Mouse (Mus musculus): ENCODE measurements around the gene Hps6. TPM values are rescaled to one million over a fixed set of nuclear protein-coding genes. Genes with fewer than 3 reads are reported as not detected.
A peak's percentile ranks its signal among the peaks of the same experiment; 100 is the strongest.

The Hps6 gene
- polyA plus RNA-seq, 1 experiment from 2014 or later: 4.0 TPM

DNA sequence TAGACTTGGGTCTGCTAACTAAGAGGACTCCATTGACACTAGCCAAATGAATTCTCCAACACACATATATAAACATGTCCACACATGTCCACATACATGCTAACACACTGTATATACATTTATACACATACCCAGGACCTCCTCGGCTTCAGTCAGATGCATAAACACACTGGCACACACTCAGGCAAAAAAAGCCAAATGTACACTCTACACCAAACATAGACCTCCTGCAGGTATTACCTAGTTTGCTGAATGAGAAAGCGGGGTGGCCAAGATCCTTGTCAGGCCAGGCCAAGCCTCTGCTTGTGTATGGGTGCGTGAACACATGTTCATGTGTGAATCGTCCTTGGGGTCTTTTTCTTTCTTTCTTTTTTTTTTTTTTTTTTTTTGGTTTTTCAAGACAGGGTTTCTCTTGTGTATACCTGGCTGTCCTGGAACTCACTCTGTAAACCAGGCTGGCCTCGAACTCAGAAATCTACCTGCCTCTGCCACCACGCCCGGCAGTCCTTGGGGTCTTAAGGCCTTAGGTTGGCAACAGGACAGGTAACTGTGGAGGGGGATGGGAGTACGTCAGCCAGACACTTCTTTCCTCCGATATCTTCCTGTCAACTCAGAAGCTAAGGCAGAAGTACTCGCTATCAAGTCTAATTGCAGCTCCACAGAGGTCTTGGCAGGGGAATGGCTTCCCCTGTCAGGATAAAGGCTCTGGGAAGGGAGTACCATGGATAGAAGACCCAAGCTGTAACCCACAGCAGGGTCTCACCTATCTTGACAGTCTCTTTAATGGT lies 27.1 kb downstream of the Hps6 start:
- WGBS: 82% methylated on average over 10 of the region's 10 CpGs
- Histone ChIP-seq H3K4me1 (ENCODE audit: control insufficient read depth in 2 of 2, insufficient read depth in 2 of 2, low read length in 2 of 2) (peaks cover 6 to 12% of the 10 kb centered on the region in 2 experiments), H3K9ac (ENCODE audit: low read length) (no peak overlapping the region), H3K4me3 (ENCODE audit: control insufficient read depth in 1 of 2, insufficient read depth in 1 of 2, low read depth in 1 of 2, low read length in 2 of 2) (no peak overlapping the region), H3K27me3 (ENCODE audit: control insufficient read depth, insufficient read depth, low read length) (no peaks in the 10 kb centered on the region), H3K27ac (replicated peaks in 1 of 2; ENCODE audit: control insufficient read depth in 1 of 2, insufficient read depth in 1 of 2, low read depth in 2 of 2, low read length in 2 of 2) (no peak overlapping the region), H3K36me3 (ENCODE audit: control insufficient read depth, insufficient read depth, low read length) (peaks cover 46% of the 10 kb centered on the region), H3K9me3 (ENCODE audit: control insufficient read depth, low read length) (peaks cover 5% of the 10 kb centered on the region; the same call in 1 of the 2 replicates), H3K4me2 (ENCODE audit: low read length) (no peak overlapping the region)
- ATAC-seq (ENCODE audit: insufficient number of reproducible peaks, insufficient read depth, low FRiP score, low read depth): no peak

DNA sequence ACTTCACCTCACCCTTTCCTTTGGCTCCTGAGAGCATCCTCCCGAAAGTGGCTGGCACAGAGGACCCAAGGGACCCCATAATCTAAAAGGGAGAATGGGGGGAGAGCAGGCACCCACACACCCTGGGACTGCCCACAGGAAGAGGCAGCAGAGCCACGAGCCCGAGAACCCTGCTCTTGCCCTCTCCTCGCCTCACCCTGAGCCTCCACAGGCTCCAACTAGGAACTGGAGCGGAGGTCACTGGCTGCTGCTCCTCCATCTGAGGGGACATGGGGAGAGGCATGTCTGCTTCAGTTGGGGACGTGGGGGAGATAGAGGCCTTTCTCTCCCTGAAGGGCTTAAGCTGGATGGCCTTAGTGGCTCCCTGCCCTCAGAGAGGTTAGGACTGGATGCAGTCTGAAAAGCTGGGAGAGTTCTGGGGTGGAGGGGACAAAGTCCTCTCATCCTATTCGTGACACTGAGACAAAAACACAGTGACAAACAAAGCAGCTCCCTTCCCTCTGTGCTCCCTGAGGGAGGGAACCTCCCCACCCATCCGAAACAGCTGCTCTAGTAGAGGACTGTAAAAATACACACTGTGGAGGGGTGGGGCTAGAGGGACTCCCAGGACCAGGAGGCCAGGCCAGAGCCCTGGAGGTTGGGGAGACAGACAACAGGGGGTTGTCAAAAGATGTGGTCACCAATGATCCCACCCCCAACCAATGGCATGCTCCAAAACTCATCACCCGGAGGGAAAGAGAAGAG lies 28.6 kb downstream of the Hps6 start:
- peaks cover 5% of the 10 kb centered on the region; the same call in 1 of the 2 replicates for H3K9me3 ChIP-seq (ENCODE audit: control insufficient read depth, low read length)
- H3K4me1 ChIP-seq (ENCODE audit: control insufficient read depth in 2 of 2, insufficient read depth in 2 of 2, low read length in 2 of 2): peaks cover 6 to 9% of the 10 kb centered on the region in 2 experiments
- no peak overlapping the region for H3K27ac ChIP-seq (replicated peaks in 1 of 2; ENCODE audit: control insufficient read depth in 1 of 2, insufficient read depth in 1 of 2, low read depth in 2 of 2, low read length in 2 of 2)
- ATAC-seq (ENCODE audit: insufficient number of reproducible peaks, insufficient read depth, low FRiP score, low read depth): no peak
- H3K27me3 ChIP-seq (ENCODE audit: control insufficient read depth, insufficient read depth, low read length): no peaks in the 10 kb centered on the region
- no peak overlapping the region for H3K4me2 ChIP-seq (ENCODE audit: low read length)
- no peak overlapping the region for H3K9ac ChIP-seq (ENCODE audit: low read length)
- H3K36me3 ChIP-seq (ENCODE audit: control insufficient read depth, insufficient read depth, low read length): peaks cover 57% of the 10 kb centered on the region
- no peak overlapping the region for H3K4me3 ChIP-seq (ENCODE audit: control insufficient read depth in 1 of 2, insufficient read depth in 1 of 2, low read depth in 1 of 2, low read length in 2 of 2)
- 69% methylated on average over 9 of the region's 9 CpGs for WGBS

DNA sequence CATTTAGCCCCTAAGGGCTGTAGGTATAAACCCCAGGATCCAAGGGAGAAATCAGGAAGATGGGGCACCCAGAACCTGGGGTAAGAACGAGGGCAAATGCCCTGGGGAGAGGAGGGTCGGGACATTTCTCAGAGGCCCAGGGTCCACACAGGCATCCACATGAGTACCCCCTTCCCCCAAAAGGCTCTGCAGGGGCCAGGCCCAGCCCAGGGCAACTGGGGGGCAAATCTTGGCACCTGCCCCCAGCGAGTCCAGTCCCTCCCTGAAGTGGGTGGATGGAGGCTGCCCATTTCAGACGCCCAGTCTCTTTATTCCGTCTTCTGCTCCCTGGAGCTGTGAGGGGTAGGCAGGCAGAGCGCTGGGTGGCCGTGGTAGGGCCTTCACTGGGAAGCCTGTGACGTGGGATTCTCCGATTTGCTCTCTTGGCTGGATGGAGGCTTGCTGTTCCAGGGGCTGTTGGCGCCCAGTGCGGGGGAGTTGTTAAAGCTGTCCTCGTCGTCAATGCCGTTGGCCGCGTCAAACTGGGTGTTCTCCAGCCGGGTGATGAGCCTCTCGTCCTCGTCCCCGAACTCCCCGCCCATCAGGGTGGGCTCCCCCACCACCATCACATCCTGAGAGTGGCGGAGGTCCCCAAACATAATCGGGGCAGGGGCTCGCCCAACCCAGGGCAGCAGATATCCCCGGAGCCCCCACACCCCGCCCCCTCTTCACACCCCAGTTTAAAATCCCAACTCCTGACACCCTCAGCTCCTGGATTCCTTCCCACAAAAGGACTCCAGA lies 29.6 kb downstream of the Hps6 start:
- Histone ChIP-seq H3K9me3 (ENCODE audit: control insufficient read depth, low read length) (peaks cover 5% of the 10 kb centered on the region; the same call in 1 of the 2 replicates), H3K27me3 (ENCODE audit: control insufficient read depth, insufficient read depth, low read length) (no peaks in the 10 kb centered on the region), H3K4me1 (ENCODE audit: control insufficient read depth in 2 of 2, insufficient read depth in 2 of 2, low read length in 2 of 2) (peaks cover 13 to 14% of the 10 kb centered on the region in 2 experiments), H3K4me2 (ENCODE audit: low read length) (no peak overlapping the region), H3K27ac (replicated peaks in 1 of 2; ENCODE audit: control insufficient read depth in 1 of 2, insufficient read depth in 1 of 2, low read depth in 2 of 2, low read length in 2 of 2) (no peak overlapping the region), H3K4me3 (ENCODE audit: control insufficient read depth in 1 of 2, insufficient read depth in 1 of 2, low read depth in 1 of 2, low read length in 2 of 2) (no peak overlapping the region), H3K9ac (ENCODE audit: low read length) (no peak overlapping the region), H3K36me3 (ENCODE audit: control insufficient read depth, insufficient read depth, low read length) (peaks cover 57% of the 10 kb centered on the region)
- 85% methylated on average over 25 of the region's 26 CpGs for WGBS
- no peak for ATAC-seq (ENCODE audit: insufficient number of reproducible peaks, insufficient read depth, low FRiP score, low read depth)

DNA sequence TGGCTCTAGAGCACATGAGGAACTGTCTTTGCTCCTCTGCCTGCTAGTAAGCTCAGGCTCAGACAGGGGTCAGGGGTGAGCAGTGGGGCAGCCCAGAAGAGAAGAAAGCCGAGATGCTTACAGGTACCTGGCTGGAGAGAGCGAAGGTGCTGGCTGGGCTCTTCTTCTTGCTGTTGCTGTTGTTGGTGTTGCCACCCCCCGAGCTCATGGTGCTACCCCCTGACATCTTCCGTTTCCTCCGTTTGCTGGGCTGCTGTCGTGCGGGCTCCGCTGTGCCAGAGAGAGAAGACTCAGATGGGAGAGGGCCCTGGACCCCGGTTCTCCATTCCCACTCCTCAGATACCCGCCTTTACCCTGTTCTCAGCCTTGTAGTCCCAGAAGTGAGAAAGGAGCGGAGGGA lies 30.6 kb downstream of the Hps6 start:
- Histone ChIP-seq H3K9me3 (ENCODE audit: control insufficient read depth, low read length) (peaks cover 5% of the 10 kb centered on the region; the same call in 1 of the 2 replicates), H3K4me1 (ENCODE audit: control insufficient read depth in 2 of 2, insufficient read depth in 2 of 2, low read length in 2 of 2) (peaks cover 18 to 22% of the 10 kb centered on the region in 2 experiments), H3K4me3 (ENCODE audit: control insufficient read depth in 1 of 2, insufficient read depth in 1 of 2, low read depth in 1 of 2, low read length in 2 of 2) (no peak overlapping the region), H3K27ac (replicated peaks in 1 of 2; ENCODE audit: control insufficient read depth in 1 of 2, insufficient read depth in 1 of 2, low read depth in 2 of 2, low read length in 2 of 2) (no peak overlapping the region), H3K4me2 (ENCODE audit: low read length) (no peak overlapping the region), H3K9ac (ENCODE audit: low read length) (no peak overlapping the region), H3K27me3 (ENCODE audit: control insufficient read depth, insufficient read depth, low read length) (no peaks in the 10 kb centered on the region), H3K36me3 (ENCODE audit: control insufficient read depth, insufficient read depth, low read length) (peaks cover 57% of the 10 kb centered on the region)
- WGBS: 95% methylated on average over 11 of the region's 11 CpGs
- no peak for ATAC-seq (ENCODE audit: insufficient number of reproducible peaks, insufficient read depth, low FRiP score, low read depth)

DNA sequence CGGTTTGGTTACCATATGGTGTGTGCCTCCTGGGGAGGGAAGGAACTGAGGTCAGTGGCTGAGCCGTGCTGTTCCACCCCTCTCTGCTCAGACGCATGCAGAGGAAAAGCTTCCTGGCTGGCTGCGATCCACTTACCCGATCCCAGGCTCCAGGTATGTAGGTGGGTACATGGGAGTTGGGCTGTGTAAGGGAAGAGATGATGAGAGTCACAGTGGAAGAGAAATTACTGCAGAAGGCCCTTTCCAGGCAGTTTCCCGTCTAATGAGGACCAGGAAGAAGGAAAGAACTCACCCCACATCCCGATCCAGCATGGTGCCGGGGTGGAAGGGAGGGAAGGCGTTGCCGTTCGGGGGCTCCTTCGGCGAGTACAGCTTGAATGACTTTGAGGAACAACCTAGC lies 32.7 kb downstream of the Hps6 start:
- Histone ChIP-seq H3K9me3 (ENCODE audit: control insufficient read depth, low read length) (no peaks in the 10 kb centered on the region), H3K4me2 (ENCODE audit: low read length) (no peak overlapping the region), H3K4me1 (ENCODE audit: control insufficient read depth in 2 of 2, insufficient read depth in 2 of 2, low read length in 2 of 2) (peaks cover 29 to 37% of the 10 kb centered on the region in 2 experiments), H3K36me3 (ENCODE audit: control insufficient read depth, insufficient read depth, low read length) (peaks cover 54% of the 10 kb centered on the region), H3K4me3 (ENCODE audit: control insufficient read depth in 1 of 2, insufficient read depth in 1 of 2, low read depth in 1 of 2, low read length in 2 of 2) (no peak overlapping the region), H3K27me3 (ENCODE audit: control insufficient read depth, insufficient read depth, low read length) (no peaks in the 10 kb centered on the region), H3K9ac (ENCODE audit: low read length) (no peak overlapping the region), H3K27ac (replicated peaks in 1 of 2; ENCODE audit: control insufficient read depth in 1 of 2, insufficient read depth in 1 of 2, low read depth in 2 of 2, low read length in 2 of 2) (no peak overlapping the region)
- ATAC-seq (ENCODE audit: insufficient number of reproducible peaks, insufficient read depth, low FRiP score, low read depth): no peak
- 84% methylated on average over 13 of the region's 13 CpGs for WGBS

DNA sequence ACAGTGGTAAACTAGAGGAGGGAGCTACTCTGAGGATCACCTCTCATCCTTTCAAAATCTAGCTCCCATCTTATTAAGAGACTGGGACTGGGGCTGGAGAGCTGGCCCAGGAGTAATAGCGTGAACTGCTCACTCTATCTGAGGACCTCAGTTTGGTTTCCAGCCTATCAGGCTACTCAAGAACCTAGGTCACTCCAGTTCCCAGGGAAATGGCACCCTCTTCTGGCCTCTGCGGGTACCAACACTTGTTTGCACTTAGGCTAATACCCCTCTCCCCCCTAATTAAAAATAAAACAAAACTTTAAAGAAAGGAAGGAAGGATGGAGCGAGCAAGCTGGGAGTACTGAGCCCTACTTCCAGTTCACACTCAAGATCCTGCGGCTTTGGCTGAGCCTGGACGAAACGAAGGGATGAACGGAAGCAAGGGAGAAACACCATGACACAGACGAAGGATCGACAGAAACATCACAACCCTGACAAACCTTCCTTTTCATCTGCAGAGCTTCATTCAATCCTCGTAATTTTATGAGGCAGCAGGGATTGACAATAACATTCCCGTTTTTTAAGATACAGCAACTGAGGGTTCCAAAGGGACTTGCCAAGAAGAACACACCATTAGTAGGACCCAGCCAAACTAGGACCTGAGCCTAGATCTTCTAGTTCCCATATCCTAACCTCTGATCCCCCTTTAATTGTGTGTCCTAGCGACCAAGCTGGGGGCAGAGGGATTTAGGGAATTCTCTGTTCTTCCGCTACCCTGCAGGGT lies 33.4 kb downstream of the Hps6 start:
- peaks cover 48% of the 10 kb centered on the region for H3K36me3 ChIP-seq (ENCODE audit: control insufficient read depth, insufficient read depth, low read length)
- ATAC-seq (ENCODE audit: insufficient number of reproducible peaks, insufficient read depth, low FRiP score, low read depth): no peak
- H3K4me1 ChIP-seq (ENCODE audit: control insufficient read depth in 2 of 2, insufficient read depth in 2 of 2, low read length in 2 of 2): peaks cover 35 to 43% of the 10 kb centered on the region in 2 experiments
- 70% methylated on average over 13 of the region's 13 CpGs for WGBS
- H3K27ac ChIP-seq (replicated peaks in 1 of 2; ENCODE audit: control insufficient read depth in 1 of 2, insufficient read depth in 1 of 2, low read depth in 2 of 2, low read length in 2 of 2): 0 out of 4 replicates have a peak overlapping the region, but pooled peaks of 1 of the 2 experiments have one; percentile 95
- peak overlapping the region; percentile 72 to 91 for H3K4me3 ChIP-seq (ENCODE audit: control insufficient read depth in 1 of 2, insufficient read depth in 1 of 2, low read depth in 1 of 2, low read length in 2 of 2)
- H3K27me3 ChIP-seq (ENCODE audit: control insufficient read depth, insufficient read depth, low read length): no peaks in the 10 kb centered on the region
- H3K9me3 ChIP-seq (ENCODE audit: control insufficient read depth, low read length): no peaks in the 10 kb centered on the region
- H3K9ac ChIP-seq (ENCODE audit: low read length): peak overlapping the region; percentile 89
- peak overlapping the region; percentile 94 for H3K4me2 ChIP-seq (ENCODE audit: low read length)
